Mouse (Mus musculus): Measurements from ENCODE around the gene Mrpl22.

DNA sequence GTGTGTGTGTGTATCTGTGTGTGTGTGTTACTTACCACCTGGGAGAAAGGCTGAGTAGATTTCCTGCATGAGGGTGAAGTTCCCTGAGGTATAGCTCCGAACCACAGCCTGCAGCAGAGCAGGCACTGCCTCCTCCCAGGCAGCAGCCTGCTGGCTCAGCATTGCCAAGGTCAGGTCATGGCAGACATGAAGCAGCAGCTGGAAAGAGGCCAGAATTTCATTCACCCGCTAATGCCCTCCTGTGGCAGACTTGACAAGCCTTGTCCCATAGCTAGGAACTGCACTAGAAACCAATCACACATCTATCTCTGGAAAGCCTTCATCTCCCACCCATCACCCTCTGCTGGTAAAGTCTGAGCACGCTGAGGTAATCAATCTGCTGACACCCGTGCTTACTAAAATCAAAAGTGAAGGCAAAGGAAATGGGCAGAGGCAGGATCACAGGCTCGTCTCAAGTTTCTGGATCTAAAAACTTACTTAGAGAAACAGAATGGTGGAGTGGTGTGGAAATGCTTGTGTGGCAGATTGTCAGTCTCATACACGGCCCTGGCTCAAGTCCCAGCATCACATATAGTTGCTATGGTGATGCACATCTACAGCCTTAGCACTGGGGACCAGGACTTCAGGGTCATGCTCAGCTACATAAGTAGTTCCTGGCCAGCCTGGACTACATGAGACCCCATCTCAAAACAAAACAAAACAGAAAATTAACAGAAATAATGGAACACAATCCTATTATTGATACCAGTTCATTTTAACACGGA is 44.9 kb upstream of the Mrpl22 start:
- TF ChIP-seq SRF (IDR thresholded peaks at IDR 0.05; ENCODE audit: control insufficient read depth, insufficient read length, low read depth), result no peak
- TF ChIP-seq CEBPB (IDR thresholded peaks at IDR 0.05; ENCODE audit: insufficient read depth, poor library complexity, severe bottlenecking), result no peak
- no peak for TF ChIP-seq USF1 (IDR thresholded peaks at IDR 0.05; ENCODE audit: low read depth)
- no peak for TF ChIP-seq POLR2AphosphoS2 (IDR thresholded peaks at IDR 0.05; ENCODE audit: insufficient read length, low read depth)
- TF ChIP-seq E2F4 (IDR thresholded peaks at IDR 0.05; ENCODE audit: insufficient read depth), result no peak
- TF ChIP-seq POLR2A (IDR thresholded peaks at IDR 0.05; ENCODE audit: insufficient read length, low read depth), result no peak

All from myocyte (in vitro differentiated cells).